Mouse (Mus musculus) embryonic stem cell, embryonic (primary cell): Measurements from ENCODE around the gene Baz2b.

Experiments
- CTCF ChIA-PET, 4 experiments: fragments of 300-600 bp in 2 of 4; fragments of 350-600 bp in 2 of 4; sonication (Branson Sonifier 250); formaldehyde crosslinking; loops; one replicate each; lab custom pipeline; 2022; ENCODE audit warnings: inconsistent platforms in 2 of 4; lab: Charles Lee
- POLR2A ChIA-PET, 4 experiments: fragments of 300-600 bp in 2 of 4; fragments of 350-600 bp in 2 of 4; sonication (Branson Sonifier 250); formaldehyde crosslinking; loops; one replicate each; lab custom pipeline; 2022; ENCODE audit warnings: antibody characterized with exemption in 4 of 4, inconsistent platforms in 1 of 4; lab: Charles Lee

Gene Baz2b

GRCm38 (mm10) chr2:60027166-60027565 is 182.5 kb downstream of the Baz2b start:
- CTCF ChIA-PET, result no interaction called here
- POLR2A ChIA-PET, result interaction anchor here in 2 of 4 experiments (0.6 to 10.3 kb wide), 14 partner anchors 8 to 357 kb away, joined by 3 to 144 read pairs (median 4); no protein-coding TSS in a partner anchor

- CTCF ChIA-PET, result interaction anchor here in 1 of 4 experiments (0.6 kb wide), 1 partner anchor 169 kb away, joined by 5 read pairs; no protein-coding TSS in a partner anchor
- POLR2A ChIA-PET, result interaction anchor here in 2 of 4 experiments (0.6 to 10.3 kb wide), 16 partner anchors 8 to 358 kb away, joined by 3 to 144 read pairs (median 4); no protein-coding TSS in a partner anchor
These were observed 183.1 kb downstream of the Baz2b start for GRCm38 (mm10) chr2:60026554-60026953.

- ChIA-PET CTCF (interaction anchor here in 1 of 4 experiments (0.7 kb wide), 1 partner anchor 9 kb away, joined by 4 read pairs; no protein-coding TSS in a partner anchor), POLR2A (interaction anchor here in 3 of 4 experiments (0.6 to 10.3 kb wide), 13 partner anchors 8 to 558 kb away, joined by 3 to 144 read pairs (median 3); partner anchors contain the start of gene Tanc1 (in 1 of the 3))
These were observed 185.9 kb downstream of the Baz2b start for GRCm38 (mm10) chr2:60023777-60024176.

- ChIA-PET POLR2A (interaction anchor here (0.7 to 10.3 kb wide), 32 partner anchors 8 to 390 kb away, joined by 3 to 144 read pairs (median 4); partner anchors contain the start of gene Wdsub1 (in 1 of the 4)), CTCF (interaction anchor here in 3 of 4 experiments (0.5 to 1.4 kb wide), 8 partner anchors 9 to 243 kb away, joined by 3 to 5 read pairs (median 3); no protein-coding TSS in a partner anchor)
These were observed 188.1 kb downstream of the Baz2b start for GRCm38 (mm10) chr2:60021556-60021955.

- POLR2A ChIA-PET, result interaction anchor here (0.7 to 10.3 kb wide), 32 partner anchors 8 to 390 kb away, joined by 3 to 144 read pairs (median 4); partner anchors contain the start of gene Wdsub1 (in 1 of the 4)
- CTCF ChIA-PET, result interaction anchor here in 2 of 4 experiments (0.9 to 1.4 kb wide), 4 partner anchors 13 to 124 kb away, joined by 3 to 4 read pairs (median 3); no protein-coding TSS in a partner anchor
These were observed 188.5 kb downstream of the Baz2b start for GRCm38 (mm10) chr2:60021138-60021537.

- POLR2A ChIA-PET, result interaction anchor here in 3 of 4 experiments (0.5 to 10.3 kb wide), 12 partner anchors 10 to 392 kb away, joined by 3 to 144 read pairs (median 4); partner anchors contain the start of gene Ly75 (in 1 of the 3)
- CTCF ChIA-PET, result interaction anchor here in 2 of 4 experiments (0.5 to 0.7 kb wide), 2 partner anchors 26 to 49 kb away, joined by 3 read pairs; no protein-coding TSS in a partner anchor
These were observed 189.9 kb downstream of the Baz2b start for GRCm38 (mm10) chr2:60019546-60020250.

- ChIA-PET POLR2A (interaction anchor here in 2 of 4 experiments (0.7 to 10.3 kb wide), 7 partner anchors 9 to 364 kb away, joined by 3 to 63 read pairs (median 4); partner anchors contain the start of gene Ly75 (in 1 of the 2)), CTCF (interaction anchor here in 1 of 4 experiments (0.5 kb wide), 1 partner anchor 27 kb away, joined by 3 read pairs; no protein-coding TSS in a partner anchor)
These were observed 190.7 kb downstream of the Baz2b start for GRCm38 (mm10) chr2:60018875-60019501.

GRCm38 (mm10) chr2:60011526-60011925 is 198.1 kb downstream of the Baz2b start:
- CTCF ChIA-PET, result interaction anchor here in 1 of 4 experiments (0.6 kb wide), 1 partner anchor 412 kb away, joined by 3 read pairs; no protein-coding TSS in a partner anchor
- POLR2A ChIA-PET, result interaction anchor here in 3 of 4 experiments (0.6 to 3.7 kb wide), 8 partner anchors 10 to 39 kb away, joined by 3 to 19 read pairs (median 3); no protein-coding TSS in a partner anchor

- CTCF ChIA-PET, result no interaction called here
- POLR2A ChIA-PET, result interaction anchor here in 1 of 4 experiments (1.2 kb wide), 2 partner anchors 10 to 42 kb away, joined by 3 to 4 read pairs; no protein-coding TSS in a partner anchor
These were observed 206.0 kb downstream of the Baz2b start for GRCm38 (mm10) chr2:60003665-60004045.

GRCm38 (mm10) chr2:60003038-60003664 is 206.5 kb downstream of the Baz2b start:
- POLR2A ChIA-PET, result interaction anchor here in 1 of 4 experiments (1.6 kb wide), 1 partner anchor 51 kb away, joined by 4 read pairs; no protein-coding TSS in a partner anchor
- CTCF ChIA-PET, result no interaction called here

GRCm38 (mm10) chr2:60000268-60000667 is 209.4 kb downstream of the Baz2b start:
- ChIA-PET CTCF (no interaction called here), POLR2A (interaction anchor here in 1 of 4 experiments (0.5 to 1.7 kb wide), 2 partner anchors 25 to 58 kb away, joined by 3 to 4 read pairs; no protein-coding TSS in a partner anchor)

- ChIA-PET POLR2A (interaction anchor here in 1 of 4 experiments (0.6 kb wide), 1 partner anchor 11 kb away, joined by 3 read pairs; no protein-coding TSS in a partner anchor), CTCF (no interaction called here)
These were observed 212.0 kb downstream of the Baz2b start for GRCm38 (mm10) chr2:59997479-59998228.

GRCm38 (mm10) chr2:59996911-59997310 is 212.7 kb downstream of the Baz2b start:
- POLR2A ChIA-PET, result no interaction called here
- CTCF ChIA-PET, result no interaction called here

GRCm38 (mm10) chr2:59993190-59993535 is 216.5 kb downstream of the Baz2b start:
- POLR2A ChIA-PET, result interaction anchor here in 1 of 4 experiments (1.4 kb wide), 1 partner anchor 9 kb away, joined by 4 read pairs; no protein-coding TSS in a partner anchor
- CTCF ChIA-PET, result no interaction called here

- ChIA-PET POLR2A (interaction anchor here in 1 of 4 experiments (0.7 to 1.4 kb wide), 2 partner anchors 9 to 19 kb away, joined by 3 to 4 read pairs; no protein-coding TSS in a partner anchor), CTCF (no interaction called here)
These were observed 217.0 kb downstream of the Baz2b start for GRCm38 (mm10) chr2:59992488-59993189.

GRCm38 (mm10) chr2:59991775-59992174 is 217.9 kb downstream of the Baz2b start:
- POLR2A ChIA-PET, result interaction anchor here in 1 of 4 experiments (1.4 kb wide), 1 partner anchor 8 kb away, joined by 4 read pairs; no protein-coding TSS in a partner anchor
- CTCF ChIA-PET, result no interaction called here
